Mouse (Mus musculus): ENCODE results near the gene Tmod1. TPM values are rescaled to one million over a fixed set of nuclear protein-coding genes. Genes with fewer than 3 reads are reported as not detected.
A peak's percentile ranks its signal among the peaks of the same experiment; 100 is the strongest.

Tmod1 gene
- total and polyA plus RNA-seq, 2 experiments from 2014 or later, result 163 to 224 TPM

- Histone ChIP-seq H3K9ac (replicated peaks; ENCODE audit: low read depth, low read length) (peak overlapping the region; percentile 37; the same call in 1 of the 2 replicates), H3K27ac (ENCODE audit: low read depth) (peak overlapping the region; percentile 77), H3K4me1 (ENCODE audit: control insufficient read depth, insufficient read depth) (peaks cover 15% of the 10 kb centered on the region), H3K36me3 (replicated peaks; ENCODE audit: control insufficient read depth, insufficient read depth, low read length) (0 out of 2 replicates have a peak, but pooled peaks cover 4% of the 10 kb centered on the region), H3K4me3 (ENCODE audit: low read depth, low read length) (peak overlapping the region; percentile 6; the same call in 1 of the 2 replicates), H3K27me3 (ENCODE audit: control insufficient read depth, insufficient read depth, low read length) (no peaks in the 10 kb centered on the region), H3K9me3 (replicated peaks; ENCODE audit: control insufficient read depth, low read length) (no peaks in the 10 kb centered on the region), H3K4me2 (ENCODE audit: low read depth, low read length) (peak overlapping the region; percentile 28)
- no peak for DNase-seq (ENCODE audit: low spot score)
- peak; percentile 48; the same call in 1 of the 2 replicates for ATAC-seq (ENCODE audit: insufficient read depth, low read depth)
- no peak for TF ChIP-seq EP300 (IDR thresholded peaks at IDR 0.05; ENCODE audit: low read depth)
- no peak for TF ChIP-seq CTCF (IDR thresholded peaks at IDR 0.05; ENCODE audit: low read depth)
- 26% methylated on average over 9 of the region's 9 CpGs for WGBS
These were observed 6.3 kb upstream of the Tmod1 start for GRCm38 (mm10) chr4:46032448-46032847.

- Histone ChIP-seq H3K27me3 (ENCODE audit: control insufficient read depth, insufficient read depth, low read length) (no peaks in the 10 kb centered on the region), H3K27ac (ENCODE audit: low read depth) (peak overlapping the region; percentile 77), H3K9me3 (replicated peaks; ENCODE audit: control insufficient read depth, low read length) (no peaks in the 10 kb centered on the region), H3K36me3 (replicated peaks; ENCODE audit: control insufficient read depth, insufficient read depth, low read length) (0 out of 2 replicates have a peak, but pooled peaks cover 4% of the 10 kb centered on the region), H3K4me3 (ENCODE audit: low read depth, low read length) (0 out of 2 replicates have a peak overlapping the region, but pooled peaks have one; percentile 6), H3K4me2 (ENCODE audit: low read depth, low read length) (peak overlapping the region; percentile 28; the same call in 1 of the 2 replicates), H3K4me1 (ENCODE audit: control insufficient read depth, insufficient read depth) (peaks cover 20% of the 10 kb centered on the region), H3K9ac (replicated peaks; ENCODE audit: low read depth, low read length) (no peak overlapping the region)
- peak; percentile 90 for ATAC-seq (ENCODE audit: insufficient read depth, low read depth)
- TF ChIP-seq CTCF (IDR thresholded peaks at IDR 0.05; ENCODE audit: low read depth), result peak; percentile 29
- TF ChIP-seq EP300 (IDR thresholded peaks at IDR 0.05; ENCODE audit: low read depth), result no peak
- peak; percentile 77 for DNase-seq (ENCODE audit: low spot score)
- 33% methylated on average over 2 of the region's 2 CpGs for WGBS
These were observed 5.5 kb upstream of the Tmod1 start for GRCm38 (mm10) chr4:46033197-46033596.

- DNase-seq (ENCODE audit: low spot score) (no peak), ATAC-seq (ENCODE audit: insufficient read depth, low read depth) (no peak)
- Histone ChIP-seq H3K4me2 (ENCODE audit: low read depth, low read length) (peak overlapping the region; percentile 96), H3K4me1 (ENCODE audit: control insufficient read depth, insufficient read depth) (peaks cover 34% of the 10 kb centered on the region), H3K27ac (ENCODE audit: low read depth) (peak overlapping the region; percentile 97), H3K27me3 (ENCODE audit: control insufficient read depth, insufficient read depth, low read length) (peaks cover 7% of the 10 kb centered on the region; the same call in 1 of the 2 replicates), H3K36me3 (replicated peaks; ENCODE audit: control insufficient read depth, insufficient read depth, low read length) (0 out of 2 replicates have a peak, but pooled peaks cover 4% of the 10 kb centered on the region), H3K4me3 (ENCODE audit: low read depth, low read length) (peak overlapping the region; percentile 88), H3K9me3 (replicated peaks; ENCODE audit: control insufficient read depth, low read length) (no peaks in the 10 kb centered on the region), H3K9ac (replicated peaks; ENCODE audit: low read depth, low read length) (peak overlapping the region; percentile 92)
- TF ChIP-seq EP300 (IDR thresholded peaks at IDR 0.05; ENCODE audit: low read depth) (no peak), CTCF (IDR thresholded peaks at IDR 0.05; ENCODE audit: low read depth) (no peak)
- WGBS, result 4% methylated on average over 12 of the region's 12 CpGs
These were observed 194 bp upstream of the Tmod1 start for GRCm38 (mm10) chr4:46038591-46038891.

- H3K4me1 ChIP-seq (ENCODE audit: control insufficient read depth, insufficient read depth), result peaks cover 40% of the 10 kb centered on the region
- TF ChIP-seq CTCF (IDR thresholded peaks at IDR 0.05; ENCODE audit: low read depth) (no peak), EP300 (IDR thresholded peaks at IDR 0.05; ENCODE audit: low read depth) (no peak)
- H3K4me2 ChIP-seq (ENCODE audit: low read depth, low read length), result peak overlapping the region; percentile 96
- 0 out of 2 replicates have a peak, but pooled peaks cover 4% of the 10 kb centered on the region for H3K36me3 ChIP-seq (replicated peaks; ENCODE audit: control insufficient read depth, insufficient read depth, low read length)
- H3K9ac ChIP-seq (replicated peaks; ENCODE audit: low read depth, low read length), result peak overlapping the region; percentile 92
- ATAC-seq (ENCODE audit: insufficient read depth, low read depth) (no peak), DNase-seq (ENCODE audit: low spot score) (no peak)
- H3K9me3 ChIP-seq (replicated peaks; ENCODE audit: control insufficient read depth, low read length), result no peaks in the 10 kb centered on the region
- H3K27me3 ChIP-seq (ENCODE audit: control insufficient read depth, insufficient read depth, low read length), result peaks cover 7% of the 10 kb centered on the region; the same call in 1 of the 2 replicates
- 11% methylated on average over 6 of the region's 6 CpGs for WGBS
- H3K27ac ChIP-seq (ENCODE audit: low read depth), result peak overlapping the region; percentile 97
- peak overlapping the region; percentile 88 for H3K4me3 ChIP-seq (ENCODE audit: low read depth, low read length)
These were observed 1.2 kb downstream of the Tmod1 start for GRCm38 (mm10) chr4:46039899-46040298.

- Histone ChIP-seq H3K4me1 (ENCODE audit: control insufficient read depth, insufficient read depth) (peaks cover 40% of the 10 kb centered on the region), H3K4me2 (ENCODE audit: low read depth, low read length) (peak overlapping the region; percentile 96), H3K9ac (replicated peaks; ENCODE audit: low read depth, low read length) (peak overlapping the region; percentile 92), H3K36me3 (replicated peaks; ENCODE audit: control insufficient read depth, insufficient read depth, low read length) (no peaks in the 10 kb centered on the region; the same call in 1 of the 2 replicates), H3K9me3 (replicated peaks; ENCODE audit: control insufficient read depth, low read length) (no peaks in the 10 kb centered on the region), H3K4me3 (ENCODE audit: low read depth, low read length) (peak overlapping the region; percentile 88), H3K27me3 (ENCODE audit: control insufficient read depth, insufficient read depth, low read length) (peaks cover 7% of the 10 kb centered on the region; the same call in 1 of the 2 replicates), H3K27ac (ENCODE audit: low read depth) (peak overlapping the region; percentile 97)
- ATAC-seq (ENCODE audit: insufficient read depth, low read depth), result peak; percentile 74
- DNase-seq (ENCODE audit: low spot score), result peak; percentile 90
- WGBS, result 6% methylated on average over 9 of the region's 9 CpGs
- TF ChIP-seq EP300 (IDR thresholded peaks at IDR 0.05; ENCODE audit: low read depth), result no peak
- TF ChIP-seq CTCF (IDR thresholded peaks at IDR 0.05; ENCODE audit: low read depth), result peak; percentile 54
These were observed 2.0 kb downstream of the Tmod1 start for GRCm38 (mm10) chr4:46040594-46041192.

All from heart, postnatal 0 days (tissue).